Mouse (Mus musculus) E14TG2a.4 (cell line): ENCODE measurements at regions not wholly inside any gene's neighbourhood (a gene's known extent, or its start where the extent isn't known, plus 50 kb on each side); places are given as distances from the start of the nearest gene placed in this dataset.

ENCODE experiments used
- CTCF ChIP-seq: conservative IDR thresholded peaks from 2 replicates; pipeline ENCODE4 v1.5.1; 2014; ENCODE audit warnings: low read length
- POU5F1 ChIP-seq: IDR thresholded peaks from 2 replicates; pipeline ENCODE4 v1.6.1; 2014; ENCODE audit warnings: low read length, borderline replicate concordance

DNA sequence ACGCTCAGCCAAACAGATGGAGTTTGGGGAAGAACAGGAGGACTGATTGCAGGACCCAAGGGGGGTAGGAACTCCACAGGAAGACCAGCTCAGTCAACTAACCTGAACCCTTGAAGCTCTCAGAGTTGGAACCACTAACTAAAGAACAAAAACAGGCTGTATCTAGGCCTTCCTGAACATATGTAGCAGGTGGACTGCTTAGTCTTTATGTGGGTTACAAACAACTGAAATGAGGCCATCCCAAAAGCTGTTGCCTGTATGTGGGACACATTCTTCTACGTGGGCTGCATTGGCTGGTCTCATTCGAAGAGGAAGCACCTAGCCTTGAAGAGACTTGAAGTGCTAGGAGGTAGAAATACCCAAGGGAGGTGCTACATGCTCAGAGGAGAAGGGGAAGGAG, 364.2 kb downstream of the Sgo2b start:
- TF ChIP-seq CTCF (no peak), POU5F1 (no peak)
